Mouse (Mus musculus): ENCODE measurements around the gene Spsb4. TPM values are rescaled to one million over a fixed set of nuclear protein-coding genes. Genes with fewer than 3 reads are reported as not detected.

The Spsb4 gene
- polyA plus RNA-seq, 1 experiment = 0.78 TPM

DNA sequence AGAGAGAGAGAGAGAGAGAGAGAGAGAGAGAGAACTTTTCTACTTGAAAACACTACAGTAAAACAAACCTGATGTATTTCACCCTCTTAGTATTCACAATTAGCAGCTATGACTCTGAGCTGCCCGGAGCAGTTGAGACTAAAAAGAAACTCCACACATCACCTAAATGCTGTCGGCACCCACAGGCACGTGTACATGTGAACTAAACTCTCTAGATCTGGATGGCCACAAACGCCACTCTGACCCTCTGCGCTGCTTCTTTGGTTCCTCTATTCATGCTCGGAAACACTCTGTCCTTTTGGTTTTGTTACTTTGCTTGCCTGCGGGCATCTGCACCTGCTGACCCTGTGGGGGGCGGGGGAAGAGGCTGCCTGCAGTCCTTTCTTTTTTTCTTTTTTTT, 23.0 kb upstream of the Spsb4 start:
- no peaks in the 10 kb centered on the region for H3K79me2 ChIP-seq (ENCODE audit: control insufficient read depth, insufficient read depth)
- no peak overlapping the region for H3K4me3 ChIP-seq
- TF ChIP-seq POLR2AphosphoS2 (IDR thresholded peaks at IDR 0.05; ENCODE audit: insufficient read length, low read depth) = no peak
- no peak overlapping the region for H3ac ChIP-seq (ENCODE audit: control insufficient read depth, insufficient read length)
- H3K27me3 ChIP-seq (ENCODE audit: control insufficient read depth, insufficient read depth, insufficient read length) = peaks cover 12% of the 10 kb centered on the region
- no peaks in the 10 kb centered on the region for H3K36me3 ChIP-seq (ENCODE audit: control insufficient read depth, insufficient read depth)
- H3K4me2 ChIP-seq (ENCODE audit: low read depth) = no peak overlapping the region

- Histone ChIP-seq H3ac (ENCODE audit: control insufficient read depth, insufficient read length) (no peak overlapping the region), H3K79me2 (ENCODE audit: control insufficient read depth, insufficient read depth) (no peaks in the 10 kb centered on the region), H3K4me2 (ENCODE audit: low read depth) (no peak overlapping the region), H3K36me3 (ENCODE audit: control insufficient read depth, insufficient read depth) (no peaks in the 10 kb centered on the region), H3K27me3 (ENCODE audit: control insufficient read depth, insufficient read depth, insufficient read length) (peaks cover 14% of the 10 kb centered on the region), H3K4me3 (no peak overlapping the region)
- TF ChIP-seq MYOG (IDR thresholded peaks at IDR 0.05; ENCODE audit: control insufficient read depth in 1 of 3, insufficient read depth in 1 of 3, insufficient read length in 2 of 3, low read depth in 2 of 3) (no peak), CEBPB (IDR thresholded peaks at IDR 0.05; ENCODE audit: insufficient read depth, poor library complexity, severe bottlenecking) (no peak), REST (IDR thresholded peaks at IDR 0.05; ENCODE audit: insufficient read depth, insufficient read length) (no peak), SRF (IDR thresholded peaks at IDR 0.05; ENCODE audit: control insufficient read depth, insufficient read length, low read depth) (no peak), MAX (IDR thresholded peaks at IDR 0.05; ENCODE audit: low read depth) (no peak), USF1 (IDR thresholded peaks at IDR 0.05; ENCODE audit: low read depth) (no peak), E2F4 (IDR thresholded peaks at IDR 0.05; ENCODE audit: insufficient read depth) (no peak), TCF3 (IDR thresholded peaks at IDR 0.05; ENCODE audit: insufficient read length, low read depth) (no peak), MYOD1 (IDR thresholded peaks at IDR 0.05; ENCODE audit: control insufficient read depth in 1 of 3, insufficient read length in 2 of 3, low read depth in 2 of 3) (no peak), POLR2AphosphoS2 (IDR thresholded peaks at IDR 0.05; ENCODE audit: insufficient read length, low read depth) (no peak), POLR2A (IDR thresholded peaks at IDR 0.05; ENCODE audit: insufficient read length, low read depth) (no peak), TCF12 (IDR thresholded peaks at IDR 0.05; ENCODE audit: insufficient read depth, poor library complexity, severe bottlenecking) (no peak)
Observed at GRCm38 (mm10) chr9:97038010-97038409, 19.4 kb upstream of the Spsb4 start.

- H3K4me3 ChIP-seq = no peak overlapping the region
- H3K27me3 ChIP-seq (ENCODE audit: control insufficient read depth, insufficient read depth, insufficient read length) = peaks cover 11% of the 10 kb centered on the region
Observed at GRCm38 (mm10) chr9:97036656-97037055, 18.0 kb upstream of the Spsb4 start.

GRCm38 (mm10) chr9:97027361-97027760, 8.7 kb upstream of the Spsb4 start:
- H3K36me3 ChIP-seq (ENCODE audit: control insufficient read depth, insufficient read depth) = no peaks in the 10 kb centered on the region
- no peak overlapping the region for H3K4me2 ChIP-seq (ENCODE audit: low read depth)
- peaks cover 15% of the 10 kb centered on the region for H3K27me3 ChIP-seq (ENCODE audit: control insufficient read depth, insufficient read depth, insufficient read length)
- H3K4me3 ChIP-seq = no peak overlapping the region
- H3K79me2 ChIP-seq (ENCODE audit: control insufficient read depth, insufficient read depth) = no peaks in the 10 kb centered on the region
- no peak for TF ChIP-seq MAX (IDR thresholded peaks at IDR 0.05; ENCODE audit: low read depth)
- no peak for TF ChIP-seq CEBPB (IDR thresholded peaks at IDR 0.05; ENCODE audit: insufficient read depth, poor library complexity, severe bottlenecking)
- no peak for TF ChIP-seq E2F4 (IDR thresholded peaks at IDR 0.05; ENCODE audit: insufficient read depth)
- no peak for TF ChIP-seq MYOG (IDR thresholded peaks at IDR 0.05; ENCODE audit: control insufficient read depth in 1 of 3, insufficient read depth in 1 of 3, insufficient read length in 2 of 3, low read depth in 2 of 3)
- TF ChIP-seq MYOD1 (IDR thresholded peaks at IDR 0.05; ENCODE audit: control insufficient read depth in 1 of 3, insufficient read length in 2 of 3, low read depth in 2 of 3) = no peak
- TF ChIP-seq SRF (IDR thresholded peaks at IDR 0.05; ENCODE audit: control insufficient read depth, insufficient read length, low read depth) = no peak
- TF ChIP-seq TCF3 (IDR thresholded peaks at IDR 0.05; ENCODE audit: insufficient read length, low read depth) = no peak
- no peak for TF ChIP-seq USF1 (IDR thresholded peaks at IDR 0.05; ENCODE audit: low read depth)
- TF ChIP-seq TCF12 (IDR thresholded peaks at IDR 0.05; ENCODE audit: insufficient read depth, poor library complexity, severe bottlenecking) = no peak
- TF ChIP-seq POLR2AphosphoS2 (IDR thresholded peaks at IDR 0.05; ENCODE audit: insufficient read length, low read depth) = no peak
- TF ChIP-seq POLR2A (IDR thresholded peaks at IDR 0.05; ENCODE audit: insufficient read length, low read depth) = no peak
- TF ChIP-seq REST (IDR thresholded peaks at IDR 0.05; ENCODE audit: insufficient read depth, insufficient read length) = no peak
- no peak overlapping the region for H3ac ChIP-seq (ENCODE audit: control insufficient read depth, insufficient read length)

More at GRCm38 (mm10) chr9:97036656-97037055, 18.0 kb upstream of the Spsb4 start:
- H3K36me3 ChIP-seq (ENCODE audit: control insufficient read depth, insufficient read depth) = no peaks in the 10 kb centered on the region
- no peak overlapping the region for H3K4me2 ChIP-seq (ENCODE audit: low read depth)
- no peak overlapping the region for H3ac ChIP-seq (ENCODE audit: control insufficient read depth, insufficient read length)
- no peaks in the 10 kb centered on the region for H3K79me2 ChIP-seq (ENCODE audit: control insufficient read depth, insufficient read depth)
- TF ChIP-seq MYOG (IDR thresholded peaks at IDR 0.05; ENCODE audit: control insufficient read depth in 1 of 3, insufficient read depth in 1 of 3, insufficient read length in 2 of 3, low read depth in 2 of 3) = no peak
- TF ChIP-seq E2F4 (IDR thresholded peaks at IDR 0.05; ENCODE audit: insufficient read depth) = no peak
- TF ChIP-seq TCF3 (IDR thresholded peaks at IDR 0.05; ENCODE audit: insufficient read length, low read depth) = no peak
- TF ChIP-seq MYOD1 (IDR thresholded peaks at IDR 0.05; ENCODE audit: control insufficient read depth in 1 of 3, insufficient read length in 2 of 3, low read depth in 2 of 3) = no peak
- no peak for TF ChIP-seq TCF12 (IDR thresholded peaks at IDR 0.05; ENCODE audit: insufficient read depth, poor library complexity, severe bottlenecking)
- no peak for TF ChIP-seq POLR2A (IDR thresholded peaks at IDR 0.05; ENCODE audit: insufficient read length, low read depth)
- TF ChIP-seq CEBPB (IDR thresholded peaks at IDR 0.05; ENCODE audit: insufficient read depth, poor library complexity, severe bottlenecking) = no peak
- TF ChIP-seq USF1 (IDR thresholded peaks at IDR 0.05; ENCODE audit: low read depth) = no peak
- no peak for TF ChIP-seq MAX (IDR thresholded peaks at IDR 0.05; ENCODE audit: low read depth)
- TF ChIP-seq SRF (IDR thresholded peaks at IDR 0.05; ENCODE audit: control insufficient read depth, insufficient read length, low read depth) = no peak

DNA sequence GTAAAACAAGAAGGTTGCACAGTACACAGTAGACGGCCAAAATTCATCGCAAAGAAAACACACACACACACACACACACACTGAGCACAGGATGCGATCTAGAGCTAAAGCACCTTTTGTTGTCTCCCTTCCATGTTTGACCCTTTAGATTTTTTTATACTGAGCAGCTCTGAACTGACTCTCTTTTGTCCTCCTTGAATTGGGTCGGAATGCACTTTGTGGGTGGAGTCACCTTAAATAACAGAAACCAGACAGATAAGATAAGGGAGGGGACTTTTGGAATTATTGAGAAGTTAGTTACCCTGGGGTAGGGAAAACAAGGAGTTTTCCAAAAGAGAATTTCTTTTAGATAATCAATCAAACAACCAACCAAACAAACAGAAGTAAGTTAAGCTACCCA, 7.4 kb upstream of the Spsb4 start:
- H3K4me2 ChIP-seq (ENCODE audit: low read depth) = no peak overlapping the region
- peaks cover 15% of the 10 kb centered on the region for H3K27me3 ChIP-seq (ENCODE audit: control insufficient read depth, insufficient read depth, insufficient read length)
- H3ac ChIP-seq (ENCODE audit: control insufficient read depth, insufficient read length) = no peak overlapping the region
- no peak overlapping the region for H3K4me3 ChIP-seq
- no peaks in the 10 kb centered on the region for H3K79me2 ChIP-seq (ENCODE audit: control insufficient read depth, insufficient read depth)
- H3K36me3 ChIP-seq (ENCODE audit: control insufficient read depth, insufficient read depth) = no peaks in the 10 kb centered on the region
- TF ChIP-seq MYOG (IDR thresholded peaks at IDR 0.05; ENCODE audit: control insufficient read depth in 1 of 3, insufficient read depth in 1 of 3, insufficient read length in 2 of 3, low read depth in 2 of 3) (no peak), TCF3 (IDR thresholded peaks at IDR 0.05; ENCODE audit: insufficient read length, low read depth) (no peak), CEBPB (IDR thresholded peaks at IDR 0.05; ENCODE audit: insufficient read depth, poor library complexity, severe bottlenecking) (no peak)
